Mouse (Mus musculus): ENCODE measurements around the gene Bckdha. TPM values are rescaled to one million over a fixed set of nuclear protein-coding genes. Genes with fewer than 3 reads are reported as not detected.

The Bckdha gene
- 180 and 185 TPM in 2 replicates for total RNA-seq (2021)
- long read RNA-seq, transcript Bckdha-201 (9 exons, 1,899 nt): major isoform, 195 of 325 reads
- long read RNA-seq, partial matches to known transcripts: 102 of 325 reads
- long read RNA-seq, other reads (novel, unspliced or antisense): 28 of 325 reads

DNA sequence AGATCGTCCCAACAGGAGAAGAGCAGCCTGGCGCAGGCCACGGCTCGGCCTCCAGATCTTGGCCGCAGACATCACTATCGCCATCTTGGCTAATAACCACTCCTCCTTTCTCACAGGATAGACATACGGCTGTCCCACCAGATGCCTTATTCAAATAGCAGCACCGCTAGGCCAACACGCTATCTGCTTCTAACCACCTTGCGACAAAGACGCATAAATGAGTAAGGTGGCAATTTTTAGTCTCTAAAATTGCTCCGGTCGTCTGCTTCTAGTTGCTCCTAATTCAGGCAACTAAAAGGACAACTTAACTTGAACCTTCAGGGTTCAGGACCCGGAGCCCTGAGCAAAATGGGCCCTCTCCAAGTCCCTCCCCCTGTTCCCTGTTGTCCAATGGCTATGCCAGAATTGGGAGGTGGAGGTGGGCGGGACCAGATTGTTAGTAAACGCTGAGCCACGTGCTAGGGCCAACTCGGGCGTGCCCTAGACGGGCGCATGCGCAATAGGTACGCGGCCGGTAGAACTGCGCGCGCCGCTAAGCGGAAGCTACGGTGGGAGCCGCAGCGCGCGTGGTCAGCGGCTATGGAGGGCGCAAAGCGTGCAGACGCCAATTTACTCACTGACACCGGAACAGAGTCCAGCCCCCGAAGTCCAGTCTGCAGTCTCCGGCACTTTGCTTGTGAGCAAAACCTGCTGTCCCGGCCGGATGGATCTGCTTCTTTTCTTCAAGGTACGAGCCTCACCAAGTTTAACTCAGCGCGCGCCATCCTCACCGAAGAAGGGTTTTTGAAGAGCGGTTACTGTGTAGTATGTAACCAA lies at the start of gene Bckdha, which contains the start of gene Exosc5:
Gene Bckdha (minus strand): TSS at position 325 of the 816 bp plus-strand sequence.
Gene Exosc5 (plus strand): TSS at position 508 of the 816 bp plus-strand sequence.
- peak; percentile 97 for DNase-seq

DNA sequence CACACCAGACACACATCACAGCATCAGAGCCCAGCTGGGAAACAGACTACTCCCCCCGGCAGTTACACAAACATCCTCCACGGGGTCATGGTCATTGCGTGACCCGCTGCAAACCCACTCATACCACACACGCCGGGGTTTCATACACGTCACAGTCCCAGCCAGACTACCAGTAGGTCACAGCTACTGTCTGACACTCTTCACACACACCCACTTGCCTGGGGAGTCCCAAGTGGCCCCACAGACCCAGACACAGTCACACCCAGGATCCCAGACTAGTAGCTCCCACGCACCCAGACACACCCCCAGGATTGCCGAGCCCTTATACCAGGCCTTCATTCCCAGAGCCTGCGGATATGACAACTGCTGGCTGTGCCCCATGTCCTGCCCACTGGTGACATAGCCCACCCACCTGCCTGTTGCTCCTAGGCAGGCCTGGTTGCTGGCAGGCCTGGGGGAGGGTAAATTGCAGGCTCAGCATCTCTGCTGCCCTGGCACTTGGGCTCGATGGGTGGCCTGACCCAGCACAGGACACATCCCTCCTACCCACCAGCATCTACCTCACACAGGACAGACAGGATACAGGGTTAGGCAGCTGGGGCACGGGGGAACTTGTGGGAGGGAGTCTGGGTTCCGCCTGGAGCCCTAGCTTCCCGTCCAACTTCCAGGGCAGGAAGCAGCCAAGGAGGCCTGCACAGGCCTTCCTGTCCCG lies 49.0 kb upstream of the Bckdha start:
- DNase-seq: no peak

DNA sequence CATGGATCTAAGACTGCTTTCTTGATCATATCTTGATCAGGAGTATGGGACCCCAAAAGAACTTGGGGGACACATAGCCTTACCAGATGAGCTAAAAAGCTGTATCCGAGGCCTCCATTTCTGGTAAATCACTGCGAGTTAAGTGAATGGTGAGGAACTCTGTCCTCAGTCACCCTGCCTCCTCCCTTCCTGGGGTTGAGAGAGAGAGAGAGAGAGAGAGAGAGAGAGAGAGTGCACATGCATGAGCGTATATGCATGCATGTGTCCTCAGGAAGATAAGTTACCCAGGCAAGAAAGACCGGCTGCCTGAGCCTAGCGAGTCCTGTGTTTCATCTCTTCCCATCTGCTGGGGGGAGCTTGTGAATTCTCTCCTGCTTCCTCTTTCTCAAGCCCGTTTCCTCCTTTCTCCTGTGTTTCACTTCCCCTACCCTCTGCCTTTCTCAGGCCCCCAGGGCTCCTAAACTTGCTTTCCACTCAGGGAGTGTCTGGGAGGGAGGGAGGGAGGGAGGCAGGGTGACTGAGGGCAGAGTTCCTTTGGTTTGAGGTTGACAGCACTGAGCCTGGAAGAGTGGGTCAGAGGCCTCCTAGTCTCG lies 47.9 kb upstream of the Bckdha start:
- DNase-seq: no peak

DNA sequence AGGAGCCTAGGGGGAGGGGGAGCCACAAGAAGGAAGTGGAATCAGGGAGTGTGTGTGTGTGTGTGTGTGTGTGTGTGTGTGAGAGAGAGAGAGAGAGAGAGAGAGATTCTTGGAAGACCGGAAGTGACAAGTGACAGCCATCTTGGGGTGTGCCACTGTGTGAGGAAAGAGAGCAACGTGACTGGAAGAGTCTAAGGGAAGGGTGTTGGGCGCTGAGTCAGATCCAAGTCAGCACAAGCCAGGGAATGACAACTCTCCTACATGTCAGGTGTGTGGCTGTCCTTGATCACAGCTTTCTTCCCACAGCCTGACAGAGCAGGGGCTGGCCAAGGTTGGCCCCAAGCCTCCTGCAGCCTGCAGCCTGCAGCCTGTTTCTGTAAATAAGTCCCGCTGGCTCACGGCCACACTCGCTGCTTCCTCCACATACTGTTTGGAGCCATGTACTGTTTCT lies 47.0 kb upstream of the Bckdha start:
- no peak for DNase-seq

DNA sequence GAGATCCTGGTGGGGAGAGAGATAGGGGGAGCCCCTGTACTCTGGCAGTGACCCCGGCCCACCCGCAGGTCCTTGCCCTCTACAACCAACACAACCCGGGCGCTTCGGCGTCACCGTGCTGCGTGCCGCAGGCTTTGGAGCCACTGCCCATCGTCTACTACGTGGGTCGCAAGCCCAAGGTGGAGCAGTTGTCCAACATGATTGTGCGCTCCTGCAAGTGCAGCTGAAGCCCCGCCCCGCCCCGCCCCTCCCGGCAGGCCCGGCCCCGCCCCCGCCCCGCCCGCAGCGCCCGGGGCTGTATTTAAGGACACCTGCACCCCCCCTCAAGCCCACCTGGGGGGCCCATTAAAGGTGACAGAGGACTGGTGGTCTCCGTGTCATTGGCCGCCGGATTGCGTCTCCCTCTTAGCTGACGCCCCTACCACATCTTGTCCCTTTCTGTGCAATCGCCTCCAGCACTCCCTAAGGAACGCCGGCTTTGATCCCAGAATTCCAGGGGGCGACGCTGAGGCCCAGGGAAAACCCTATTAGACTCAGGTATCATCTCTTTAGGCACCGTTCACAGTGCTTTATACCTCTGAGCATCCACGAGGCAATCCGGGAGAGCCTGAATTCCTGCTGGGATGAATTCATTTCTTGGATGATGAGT lies 46.1 kb upstream of the Bckdha start:
- no peak for DNase-seq

DNA sequence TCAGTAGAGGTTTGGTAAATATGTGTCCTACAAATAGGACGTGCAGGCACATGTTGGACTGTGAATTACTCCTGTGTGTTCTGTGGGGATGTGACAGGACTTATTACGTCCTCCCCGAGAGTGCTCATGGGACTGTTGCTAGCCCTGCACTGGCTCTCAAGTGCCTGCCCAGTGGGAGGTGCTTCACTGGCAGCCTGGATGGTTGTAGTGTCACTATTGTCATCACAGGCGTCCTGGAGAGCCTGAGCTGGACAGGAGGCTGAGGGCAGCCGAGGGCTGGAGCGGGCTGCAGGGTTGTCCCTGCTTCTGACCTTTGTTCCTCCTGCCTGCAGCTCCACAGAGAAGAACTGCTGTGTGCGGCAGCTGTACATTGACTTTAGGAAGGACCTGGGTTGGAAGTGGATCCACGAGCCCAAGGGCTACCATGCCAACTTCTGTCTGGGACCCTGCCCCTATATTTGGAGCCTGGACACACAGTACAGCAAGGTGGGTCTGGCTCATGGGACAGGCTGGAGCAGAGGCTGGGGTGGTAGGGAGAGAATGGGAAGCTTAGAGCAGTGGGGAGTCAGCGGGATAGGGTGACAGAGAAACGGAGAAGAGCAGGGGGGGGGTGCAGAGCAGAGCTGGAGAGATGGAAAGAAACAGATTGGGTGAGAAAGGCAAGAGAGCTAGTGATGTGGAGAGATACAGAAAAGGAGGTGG lies 45.2 kb upstream of the Bckdha start:
- DNase-seq: no peak

DNA sequence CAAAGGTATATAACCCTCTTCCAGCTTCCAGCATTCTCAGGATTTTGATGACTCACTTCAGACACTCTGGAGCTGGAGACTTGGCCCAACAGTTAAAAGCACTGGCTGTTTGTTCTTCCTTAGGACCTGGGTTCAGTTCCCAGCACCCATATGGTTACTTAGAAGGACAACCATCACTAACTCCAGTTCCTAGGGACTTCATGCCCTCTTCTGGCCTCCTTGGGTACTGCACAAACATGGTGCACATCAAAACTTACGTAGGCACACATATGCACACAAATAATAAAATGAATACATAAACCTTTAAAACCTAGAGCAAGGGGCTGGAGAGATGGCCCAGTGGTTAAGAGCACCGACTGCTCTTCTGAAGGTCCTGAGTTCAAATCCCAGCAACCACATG lies 43.6 kb upstream of the Bckdha start:
- DNase-seq: no peak

DNA sequence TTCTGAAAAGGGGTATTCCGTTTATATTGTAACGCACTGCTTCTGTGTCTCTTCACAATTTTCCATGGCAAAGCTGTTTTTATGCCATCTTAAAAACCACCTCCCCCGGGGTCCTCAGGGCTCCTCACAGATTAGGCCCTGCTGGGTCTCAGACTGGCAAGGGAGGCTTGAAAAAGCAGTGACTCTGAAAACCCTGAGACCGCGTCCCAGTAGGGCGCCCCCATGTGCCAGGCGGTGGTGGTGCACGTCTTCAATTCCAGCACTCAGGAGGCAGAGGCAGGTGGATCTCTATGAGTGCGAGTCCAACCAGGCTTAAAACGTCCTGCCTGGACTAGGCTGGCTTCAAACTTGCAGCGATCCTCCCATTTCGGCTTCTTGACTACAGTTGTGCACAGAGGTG lies 42.0 kb upstream of the Bckdha start:
- no peak for DNase-seq

DNA sequence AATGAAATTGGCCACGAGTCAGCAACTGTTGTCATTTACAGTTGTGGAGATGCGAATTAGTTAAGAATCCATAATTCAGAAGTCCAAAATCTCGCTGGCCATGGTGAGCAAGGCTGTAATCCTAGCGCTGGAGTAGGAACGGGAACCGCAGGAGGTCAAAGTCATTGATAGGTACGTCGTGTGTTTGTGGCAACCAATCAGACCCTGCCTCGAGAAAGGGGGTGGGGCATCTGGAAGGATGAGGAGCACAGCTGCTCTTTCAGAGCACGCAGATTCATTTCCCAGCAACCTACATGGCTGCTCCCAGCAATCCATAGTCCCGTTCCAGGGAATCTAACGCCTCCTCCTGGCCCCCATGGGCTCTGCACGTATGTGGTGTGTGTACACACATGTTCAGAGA lies 41.1 kb upstream of the Bckdha start:
- no peak for DNase-seq

DNA sequence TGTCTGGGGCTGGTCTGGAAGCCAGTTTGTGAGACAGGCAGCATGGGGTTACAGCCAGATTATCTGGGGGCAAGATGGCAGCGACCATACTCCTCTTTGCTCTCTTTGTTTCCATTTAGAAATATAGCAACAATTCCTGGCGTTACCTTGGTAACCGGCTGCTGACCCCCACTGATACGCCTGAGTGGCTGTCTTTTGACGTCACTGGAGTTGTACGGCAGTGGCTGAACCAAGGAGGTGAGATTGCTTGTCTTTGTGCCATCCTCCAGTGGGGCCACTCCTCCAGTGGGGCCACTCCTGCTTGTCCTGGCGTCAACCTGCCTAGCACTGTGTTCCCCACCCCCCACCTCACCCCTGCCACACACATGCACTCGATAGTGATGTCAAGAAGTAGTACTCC lies 35.3 kb upstream of the Bckdha start:
- no peak for DNase-seq

DNA sequence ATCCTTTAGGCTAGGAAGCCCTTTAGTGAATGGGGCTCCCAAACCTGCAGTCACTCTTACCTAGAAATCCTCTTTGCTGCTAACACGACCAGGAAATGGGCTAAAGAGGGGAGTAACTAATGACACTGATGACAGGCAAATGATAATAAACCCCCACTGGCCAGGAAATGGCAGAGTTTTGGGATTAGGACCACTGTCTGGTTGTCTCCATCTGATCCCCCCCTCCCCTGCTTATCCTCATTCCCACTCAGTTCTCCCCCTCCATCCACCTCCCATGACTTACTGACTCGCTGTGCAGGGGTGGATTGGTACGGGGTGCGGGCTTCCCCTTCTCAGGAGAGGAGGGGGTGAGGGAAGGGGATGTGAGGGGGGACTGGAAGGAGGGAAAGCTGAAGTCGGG lies 31.3 kb upstream of the Bckdha start:
- no peak for DNase-seq

DNA sequence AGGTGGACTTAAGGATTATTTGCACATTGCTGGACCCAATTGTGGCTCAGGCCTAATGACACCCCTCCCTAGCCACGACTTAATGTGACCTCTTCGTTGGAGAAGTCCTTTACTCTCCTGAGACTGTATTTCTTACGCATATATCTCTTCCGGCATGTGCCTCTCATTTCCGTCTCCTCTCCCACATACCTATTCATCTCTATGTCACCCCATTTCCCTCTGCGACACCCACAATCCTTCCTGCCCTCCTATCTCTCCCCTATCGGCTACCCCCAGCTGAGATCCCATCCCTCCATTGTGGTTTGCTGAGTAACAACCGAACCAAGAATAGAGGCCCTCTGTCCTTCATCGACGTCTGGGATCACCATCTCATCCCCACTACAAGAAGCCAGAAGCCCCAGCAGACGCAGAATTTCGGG lies 30.8 kb upstream of the Bckdha start:
- no peak for DNase-seq

DNA sequence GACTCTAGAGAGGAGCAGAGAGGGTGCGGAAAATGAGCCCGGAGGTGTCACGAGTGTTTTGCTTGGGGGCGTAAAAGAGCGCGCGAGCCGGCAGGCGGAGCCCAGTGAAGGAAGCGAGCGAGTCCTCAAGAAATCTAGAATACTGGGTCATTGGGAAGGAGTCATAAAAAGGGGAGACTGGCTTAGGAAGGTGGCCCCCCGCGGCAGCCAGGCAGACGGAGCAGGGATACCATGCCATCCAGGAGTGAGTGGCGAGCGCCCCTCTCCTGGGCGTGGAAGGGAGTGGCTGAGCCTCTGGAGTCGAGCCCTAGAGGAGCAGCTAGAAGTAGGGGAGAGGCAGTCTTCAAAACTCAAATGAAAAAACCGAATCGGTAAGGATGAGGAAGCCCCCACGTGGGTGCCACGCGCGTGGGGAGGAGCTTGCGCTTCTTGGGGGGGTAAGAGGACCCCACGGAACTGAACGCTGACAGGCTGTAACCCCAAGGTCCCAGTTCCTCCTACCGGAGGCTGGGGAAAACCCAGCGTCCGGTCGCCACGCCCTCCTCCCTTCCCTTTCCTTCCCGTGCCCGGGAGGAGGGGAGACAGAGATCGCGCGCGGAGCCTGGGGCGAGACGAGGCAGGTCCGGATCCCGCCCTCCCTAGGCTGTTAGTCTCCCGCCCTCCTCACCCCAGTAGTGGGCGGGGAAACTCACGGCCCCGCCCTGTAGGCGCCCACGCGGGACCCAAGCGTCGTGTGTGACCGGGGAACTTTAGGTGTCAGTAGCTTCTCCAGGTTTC lies 30.2 kb upstream of the Bckdha start:
- peak; percentile 75 for DNase-seq

DNA sequence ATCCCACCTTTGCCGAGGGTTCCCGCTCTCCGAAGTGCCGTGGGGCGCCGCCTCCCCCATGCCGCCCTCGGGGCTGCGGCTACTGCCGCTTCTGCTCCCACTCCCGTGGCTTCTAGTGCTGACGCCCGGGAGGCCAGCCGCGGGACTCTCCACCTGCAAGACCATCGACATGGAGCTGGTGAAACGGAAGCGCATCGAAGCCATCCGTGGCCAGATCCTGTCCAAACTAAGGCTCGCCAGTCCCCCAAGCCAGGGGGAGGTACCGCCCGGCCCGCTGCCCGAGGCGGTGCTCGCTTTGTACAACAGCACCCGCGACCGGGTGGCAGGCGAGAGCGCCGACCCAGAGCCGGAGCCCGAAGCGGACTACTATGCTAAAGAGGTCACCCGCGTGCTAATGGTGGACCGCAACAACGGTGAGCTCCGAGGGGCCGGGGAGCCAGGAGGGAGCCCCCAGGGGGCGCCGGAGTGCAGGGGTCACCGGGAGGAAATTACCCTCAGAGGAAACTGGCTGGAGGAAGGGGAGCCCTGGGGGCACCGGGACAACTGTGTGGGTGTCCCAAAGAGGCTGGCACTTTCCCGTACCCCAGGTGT lies 29.1 kb upstream of the Bckdha start:
- peak; percentile 54 for DNase-seq

DNA sequence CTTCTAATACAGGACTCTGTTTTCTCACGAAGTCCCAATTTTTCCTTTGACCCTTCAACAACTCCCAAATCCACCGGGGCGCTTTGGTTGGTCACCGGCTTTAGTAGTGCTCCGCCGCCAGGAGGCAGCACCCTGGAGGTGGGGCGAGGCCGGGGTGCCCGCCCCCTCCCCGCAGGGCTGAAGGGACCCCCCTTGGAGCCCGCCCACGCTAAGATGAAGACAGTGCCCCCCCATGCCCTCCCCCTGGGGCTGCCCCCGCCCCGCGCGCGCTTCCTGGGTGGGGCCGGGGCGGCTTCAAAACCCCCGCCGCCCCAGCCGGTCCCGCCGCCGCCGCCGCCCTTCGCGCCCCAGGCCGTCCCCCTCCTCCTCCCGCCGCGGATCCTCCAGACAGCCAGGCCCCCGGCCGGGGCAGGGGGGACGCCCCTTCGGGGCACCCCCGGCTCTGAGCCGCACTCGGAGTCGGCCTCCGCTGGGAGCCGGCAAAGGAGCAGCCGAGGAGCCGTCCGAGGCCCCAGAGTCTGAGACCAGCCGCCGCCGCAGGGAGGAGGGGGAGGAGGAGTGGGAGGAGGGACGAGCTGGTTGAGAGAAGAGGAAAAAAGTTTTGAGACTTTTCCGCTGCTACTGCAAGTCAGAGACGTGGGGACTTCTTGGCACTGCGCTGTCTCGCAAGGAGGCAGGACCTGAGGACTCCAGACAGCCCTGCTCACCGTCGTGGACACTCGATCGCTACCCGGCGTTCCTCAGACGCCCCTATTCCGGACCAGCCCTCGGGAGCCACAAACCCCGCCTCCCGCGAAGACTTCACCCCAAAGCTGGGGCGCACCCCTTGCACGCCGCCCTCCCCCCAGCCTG lies 28.1 kb upstream of the Bckdha start, which contains the start of gene Tgfb1:
Gene Tgfb1 (plus strand): TSS at position 323 of the 852 bp plus-strand sequence.
- DNase-seq: peak; percentile 84

DNA sequence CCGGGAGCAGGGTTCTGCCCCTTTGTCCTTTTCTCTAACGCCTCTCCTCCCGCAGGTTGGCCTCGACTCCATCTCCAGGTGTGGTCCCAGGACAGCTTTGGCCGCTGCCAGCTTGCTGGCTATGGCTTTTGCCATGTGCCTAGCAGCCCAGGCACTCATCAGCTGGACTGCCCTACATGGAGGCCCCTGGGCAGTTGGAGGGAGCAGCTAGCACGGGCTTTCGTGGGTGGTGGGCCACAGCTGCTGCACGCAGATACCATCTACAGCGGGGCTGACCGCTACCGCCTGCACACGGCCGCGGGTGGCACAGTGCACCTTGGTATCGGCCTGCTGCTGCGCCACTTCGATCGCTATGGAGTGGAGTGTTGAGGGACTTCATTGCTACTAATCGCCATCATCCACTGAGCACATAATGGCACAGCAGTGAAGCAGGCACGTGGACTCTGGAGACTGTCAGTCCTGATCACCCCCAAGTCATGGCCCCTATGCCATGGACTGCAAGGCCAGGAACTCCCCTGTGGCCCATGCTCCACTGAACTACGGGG lies 27.2 kb upstream of the Bckdha start:
- DNase-seq: no peak

DNA sequence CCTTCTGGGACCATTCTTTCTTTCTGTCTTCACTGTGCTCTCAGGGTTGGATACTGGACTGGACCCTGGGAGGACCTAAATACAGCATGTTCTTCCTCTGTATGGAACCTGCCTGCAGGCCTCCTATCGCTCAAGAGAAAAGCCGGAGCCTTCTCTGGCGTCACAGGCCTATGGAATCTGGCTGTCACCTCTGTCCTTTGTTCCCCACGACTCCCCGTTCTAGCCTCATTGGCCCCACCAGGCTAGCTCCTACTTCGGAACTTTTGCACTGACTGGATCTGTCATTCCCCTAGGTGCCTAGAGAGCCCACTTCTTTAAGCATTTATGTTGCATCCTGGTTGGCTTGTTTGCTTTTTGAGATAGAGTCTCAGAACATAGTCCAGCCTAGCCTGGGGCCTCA lies 25.9 kb upstream of the Bckdha start:
- DNase-seq: no peak

DNA sequence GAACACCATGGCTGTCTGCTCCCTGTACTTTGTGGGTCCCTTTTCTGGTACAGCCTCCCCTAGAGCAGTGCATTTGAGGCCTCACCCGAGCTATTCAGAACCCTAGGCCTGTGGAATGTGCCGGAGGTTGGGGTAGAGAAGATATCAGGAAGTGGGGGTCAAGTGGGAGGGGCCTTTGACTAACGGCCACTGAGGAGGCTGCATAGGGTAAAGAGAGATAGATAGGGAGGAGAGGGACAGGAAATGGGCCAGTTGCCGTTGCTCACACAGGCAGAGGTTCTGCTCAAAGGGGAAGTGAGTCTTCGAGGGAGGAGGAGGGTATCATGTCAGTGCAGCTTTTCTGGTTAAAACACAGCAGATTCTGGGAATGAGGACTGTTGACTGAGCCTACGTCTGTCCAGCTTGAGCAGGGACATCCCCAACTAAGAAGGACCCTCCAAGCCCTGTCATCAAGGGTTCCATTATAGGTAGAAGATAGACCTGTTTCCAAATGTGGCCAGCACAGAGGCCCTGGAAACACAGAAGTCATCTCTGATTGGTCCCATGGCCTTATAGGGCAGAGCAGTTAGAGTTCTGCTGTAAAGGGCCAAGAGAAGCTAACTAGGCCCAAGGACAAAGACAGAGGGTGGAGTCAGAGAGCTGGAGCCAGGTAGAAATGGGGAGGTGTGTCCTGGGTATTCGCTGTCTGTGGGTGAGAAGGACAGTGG lies 24.8 kb upstream of the Bckdha start:
- DNase-seq: no peak

Data from adrenal gland, postnatal 25 days (tissue).